Mouse (Mus musculus) kidney, adult 8-10 months (tissue): ENCODE data around the gene Myadm.
A peak's percentile ranks its signal among the peaks of the same experiment; 100 is the strongest.
"Not testable (repeated sequence)": the region's sequence is repeated elsewhere in the genome, so short reads cannot be mapped to it uniquely, and the experiment has no call there.

Experiments
- DNase-seq, 2 experiments: peaks; one replicate each; pipeline ENCODE4 v3.0.0; 2022

The Myadm gene

GRCm38 (mm10) chr7:3288976-3289970 lies at the start of gene Myadm, which contains the start of gene Prkcg:
TSS of gene Myadm (plus strand) at chr7:3289080.
TSS of gene Prkcg (plus strand) at chr7:3289179.
- DNase-seq, result peak; percentile 55 to 62

- no peak for DNase-seq
Measured at GRCm38 (mm10) chr7:3239193-3239592, 49.7 kb upstream of the Myadm start.

DNA sequence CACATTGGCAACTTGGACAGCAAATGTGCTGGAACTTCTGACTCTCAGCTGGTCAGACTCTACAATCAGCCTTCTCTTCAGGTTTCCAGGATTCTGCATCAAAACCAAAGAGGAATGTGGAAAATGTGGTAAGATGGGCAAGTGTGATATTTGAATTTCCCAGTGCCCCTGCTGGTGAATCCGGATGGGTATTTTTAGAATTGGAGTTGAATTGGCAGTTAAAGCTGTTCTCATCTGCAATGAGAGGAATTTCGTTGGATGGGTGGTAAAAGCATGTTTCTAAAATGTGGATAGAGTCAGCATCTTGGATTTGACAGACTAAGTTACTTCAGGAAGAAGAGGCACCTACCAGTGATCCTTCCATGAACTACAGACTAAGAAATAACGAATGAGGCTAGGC lies 28.2 kb upstream of the Myadm start:
- no peak for DNase-seq

DNA sequence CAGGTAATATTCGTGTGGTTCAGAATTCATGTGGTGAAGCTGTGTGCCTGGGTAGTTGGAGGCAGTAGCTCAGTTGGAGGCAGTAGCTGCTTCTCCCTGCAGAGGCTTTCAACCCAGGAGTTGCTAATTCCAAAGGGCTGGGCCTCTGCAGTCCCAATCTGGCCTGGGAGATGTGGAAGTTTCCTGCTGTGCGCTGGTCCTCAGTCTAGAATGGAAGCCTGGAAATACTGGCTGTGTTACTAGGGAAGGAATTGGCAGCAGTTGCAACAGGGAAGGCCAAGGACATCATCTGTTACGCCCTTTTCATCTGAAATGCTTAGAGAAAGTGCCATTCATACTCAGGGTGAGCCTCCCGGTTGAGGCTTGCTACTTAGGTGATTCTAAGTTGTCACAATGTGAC lies 27.4 kb upstream of the Myadm start:
- no peak for DNase-seq

- peak in 1 of 2 experiments; percentile 31 for DNase-seq
Measured at GRCm38 (mm10) chr7:3262789-3263188, 26.1 kb upstream of the Myadm start.

- DNase-seq, result no peak
Measured at GRCm38 (mm10) chr7:3264390-3265022, 24.4 kb upstream of the Myadm start.

DNA sequence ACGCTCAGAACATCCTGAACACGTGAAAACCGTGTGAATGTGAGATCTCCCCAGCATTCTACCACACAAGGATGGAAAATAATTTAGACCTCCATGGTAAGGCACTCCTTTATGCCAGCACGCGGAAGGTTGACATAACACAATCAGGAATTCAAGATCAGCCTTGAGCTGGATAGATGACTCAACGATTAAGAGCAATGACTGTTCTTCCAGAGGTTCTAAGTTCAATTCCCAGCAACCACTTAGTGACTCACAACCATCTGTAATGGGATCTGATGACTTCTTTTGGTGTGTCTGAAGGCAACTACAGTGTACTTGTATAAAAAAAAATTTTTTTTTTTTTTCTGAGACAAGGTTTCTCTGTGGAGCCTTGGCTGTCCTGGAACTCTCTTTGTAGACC lies 23.6 kb upstream of the Myadm start:
- DNase-seq, result no peak

GRCm38 (mm10) chr7:3267261-3267660 lies 21.6 kb upstream of the Myadm start:
- DNase-seq, result no peak

- no peak for DNase-seq
Measured at GRCm38 (mm10) chr7:3267888-3268287, 21.0 kb upstream of the Myadm start.

GRCm38 (mm10) chr7:3268291-3268690 lies 20.6 kb upstream of the Myadm start:
- no peak for DNase-seq

DNA sequence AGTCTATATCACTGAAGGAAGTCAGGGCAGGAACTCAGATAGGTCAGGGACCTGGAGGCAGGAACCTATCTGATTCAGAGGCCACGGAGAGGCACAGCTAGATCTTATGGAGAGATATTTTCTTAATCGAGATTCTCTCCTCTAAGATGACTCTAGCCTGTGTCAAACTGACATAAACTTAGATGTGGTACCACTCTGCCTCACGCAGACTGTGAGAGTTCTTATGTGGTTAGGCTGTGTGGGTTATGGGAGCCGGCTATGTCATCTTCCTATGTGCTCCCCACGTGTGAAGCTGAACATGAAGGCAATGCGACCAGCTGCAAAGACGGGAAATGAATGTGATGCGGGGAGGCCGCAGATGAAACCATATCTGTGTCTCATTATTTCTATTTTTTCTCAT lies 16.7 kb upstream of the Myadm start:
- DNase-seq, result no peak

DNA sequence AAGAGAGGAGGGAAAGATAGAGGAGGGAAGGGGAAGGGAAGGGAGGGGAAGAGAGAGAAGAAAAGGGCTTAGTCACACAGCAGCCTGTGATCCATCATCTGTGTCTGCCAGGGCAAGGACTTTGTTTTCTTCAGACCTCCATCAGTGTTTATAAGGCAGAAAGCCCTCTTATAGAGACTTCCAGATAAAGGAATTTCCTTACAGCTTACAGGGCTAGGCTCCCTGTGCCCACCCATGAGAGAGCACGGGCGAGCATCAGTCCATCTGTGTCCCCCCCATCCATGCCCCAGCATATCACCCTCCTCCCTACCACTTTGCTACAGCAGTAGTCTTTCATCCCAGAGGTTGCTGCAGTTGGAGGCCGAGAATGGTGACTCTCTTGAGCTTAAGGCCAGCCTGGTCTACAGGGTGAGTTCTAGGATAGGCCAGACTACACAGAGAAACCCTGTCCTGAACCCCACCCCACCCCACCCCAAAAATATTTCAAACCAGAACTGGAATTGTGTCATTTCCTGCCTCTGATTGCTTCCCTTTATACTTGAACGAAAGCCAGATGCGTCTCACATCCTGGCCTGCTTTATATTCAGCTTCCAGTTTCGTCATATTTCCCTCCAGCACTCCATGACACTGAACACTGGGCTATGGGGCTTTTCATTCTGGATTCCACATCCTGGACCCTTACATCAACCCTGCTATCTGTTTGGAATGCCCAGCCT lies 13.3 kb upstream of the Myadm start:
- DNase-seq, result no peak

GRCm38 (mm10) chr7:3276781-3277180 lies 12.1 kb upstream of the Myadm start:
- not testable (repeated sequence) for DNase-seq

GRCm38 (mm10) chr7:3280080-3280653 lies 8.7 kb upstream of the Myadm start:
- no peak for DNase-seq

DNA sequence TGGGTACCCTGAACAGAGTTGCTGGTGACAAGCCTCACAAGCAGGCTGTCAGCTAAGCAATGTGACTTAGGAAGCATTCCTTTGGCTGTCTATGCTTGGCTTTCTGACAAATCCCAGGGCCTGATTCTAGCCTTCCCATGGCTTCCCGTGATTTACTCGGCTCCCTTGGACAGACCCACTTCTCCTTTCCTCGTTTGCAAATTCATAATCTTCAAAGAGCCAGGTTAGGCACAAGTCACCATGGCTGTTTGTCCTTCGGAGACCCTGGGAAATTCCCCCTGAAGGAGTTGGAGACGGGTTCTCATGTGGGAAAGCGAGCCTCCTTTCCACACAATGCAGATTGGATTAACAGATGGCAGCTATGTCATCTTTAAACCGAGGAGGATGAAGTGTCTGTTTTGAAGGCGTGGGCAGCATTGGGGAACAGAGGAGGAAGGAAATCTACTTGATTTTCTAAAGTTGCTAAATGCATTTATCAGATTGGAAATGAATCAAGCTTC lies 8.2 kb upstream of the Myadm start:
- no peak for DNase-seq

DNA sequence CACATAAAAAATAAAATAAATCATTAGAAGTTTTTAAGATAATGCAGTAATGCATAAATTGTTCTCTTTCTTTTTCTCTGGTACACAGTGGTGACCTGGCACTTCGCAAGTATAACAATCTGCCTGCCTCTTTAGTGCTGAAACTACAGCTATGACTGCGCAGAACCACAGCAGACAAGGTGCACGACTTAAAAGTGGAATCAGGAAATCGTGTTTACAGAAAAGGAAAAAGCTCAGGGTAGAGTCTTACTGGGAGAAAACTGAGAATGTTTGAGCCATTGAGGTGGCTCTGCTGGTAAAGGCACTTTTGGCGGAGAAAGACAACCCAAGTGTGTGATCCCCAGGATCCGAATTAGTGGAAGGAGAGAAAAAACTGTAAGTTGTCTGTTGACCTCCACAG lies 7.1 kb upstream of the Myadm start:
- DNase-seq, result no peak

- no peak for DNase-seq
Measured at GRCm38 (mm10) chr7:3283081-3283875, 5.6 kb upstream of the Myadm start.

- DNase-seq, result no peak
Measured at GRCm38 (mm10) chr7:3284604-3285003, 4.3 kb upstream of the Myadm start.

- DNase-seq, result no peak
Measured at GRCm38 (mm10) chr7:3286036-3286435, 2.8 kb upstream of the Myadm start.

GRCm38 (mm10) chr7:3287186-3287585 lies 1.7 kb upstream of the Myadm start:
- no peak for DNase-seq

DNA sequence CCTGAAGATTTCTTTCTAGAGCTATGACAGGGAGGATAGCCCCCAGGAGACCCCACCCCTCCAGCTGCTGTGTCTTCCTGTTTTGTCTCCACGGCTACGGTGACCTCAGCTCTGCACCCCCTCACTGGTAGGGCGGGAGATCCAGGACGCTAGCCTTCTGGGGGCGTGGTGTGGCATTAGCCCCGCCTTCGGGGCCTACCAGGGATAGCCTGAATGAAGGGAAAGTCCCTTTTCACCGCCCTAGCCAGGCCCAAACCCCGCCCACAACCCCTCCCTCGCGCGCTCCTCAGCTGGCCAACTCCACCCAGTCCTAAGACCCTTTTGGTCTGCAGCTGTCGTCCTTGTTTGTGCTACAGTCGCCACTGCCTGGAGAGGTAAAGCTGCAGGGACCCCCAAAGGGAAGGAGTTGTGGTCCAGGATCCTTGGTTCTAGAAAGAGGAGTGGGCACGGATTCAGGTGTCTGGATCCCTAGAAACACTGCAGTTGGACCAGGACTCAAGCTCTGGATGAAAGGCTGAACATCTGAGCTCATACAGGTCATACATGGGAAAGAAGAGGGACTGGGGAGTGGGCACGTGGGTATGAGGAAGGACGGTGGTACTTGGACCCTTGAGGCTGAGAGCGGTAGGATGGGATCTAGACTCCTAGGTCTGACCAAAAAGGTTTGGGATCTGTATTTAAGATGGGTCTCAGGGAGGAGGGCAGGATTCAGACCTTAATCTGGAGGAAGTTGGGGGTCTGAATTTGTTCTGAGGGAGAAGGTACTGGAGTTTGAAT lies 1.6 kb downstream of the Myadm start:
- DNase-seq, result peak; percentile 91 to 92
